Mouse (Mus musculus) embryonic facial prominence, embryonic 12.5 days (tissue): ENCODE results near the gene Nxn. TPM values are rescaled to one million over a fixed set of nuclear protein-coding genes. Genes with fewer than 3 reads are reported as not detected.
"Not testable (repeated sequence)": the region's sequence is repeated elsewhere in the genome, so short reads cannot be mapped to it uniquely, and the experiment has no call there.

Source experiments
- ATAC-seq: fragments of 200-750 bp; cut with Nextera tagmentation; 2 replicates; pipeline ENCODE4 v1.8.0; 2017; ENCODE audit not compliant: insufficient number of reproducible peaks, insufficient read depth, low FRiP score, low TSS enrichment
- H3K27ac ChIP-seq: fragments of 300-500 bp; sonication (generic); 2 replicates; pipeline ENCODE4 v1.5.1; 2016; ENCODE audit warnings: mild to moderate bottlenecking
- H3K27me3 ChIP-seq: fragments of 300-500 bp; sonication (generic); 2 replicates; pipeline ENCODE4 v1.6.1; 2016; ENCODE audit warnings: mild to moderate bottlenecking, moderate library complexity
- H3K36me3 ChIP-seq: fragments of 300-500 bp; sonication (generic); 2 replicates; pipeline ENCODE4 v1.6.1; 2016; ENCODE audit warnings: mild to moderate bottlenecking
- H3K4me1 ChIP-seq: fragments of 300-500 bp; sonication (generic); 2 replicates; pipeline ENCODE4 v1.6.1; 2016
- H3K4me2 ChIP-seq: fragments of 300-500 bp; sonication (generic); replicated peaks from 2 replicates; pipeline ENCODE4 v1.6.1; 2016; ENCODE audit warnings: mild to moderate bottlenecking, moderate library complexity
- H3K4me3 ChIP-seq: fragments of 300-500 bp; sonication (generic); 2 replicates; pipeline ENCODE4 v1.5.1; 2016; ENCODE audit warnings: mild to moderate bottlenecking
- H3K9ac ChIP-seq: fragments of 300-500 bp; sonication (generic); 2 replicates; pipeline ENCODE4 v1.6.1; 2016; ENCODE audit warnings: mild to moderate bottlenecking, moderate library complexity
- H3K9me3 ChIP-seq: fragments of 300-500 bp; sonication (generic); 2 replicates; pipeline ENCODE4 v1.6.1; 2016; ENCODE audit warnings: mild to moderate bottlenecking, moderate library complexity
- WGBS: fragments of 180-500 bp; shearing (Covaris S2); methylation state at CpG from one replicate; pipeline ENCODE4 v1.1.7; 2016; 5-methylcytosine and 5-hydroxymethylcytosine counted together
- polyA plus RNA-seq: library from polyadenylated mRNA; unstranded; fragments of >200 nt; fragmentation: Nextera tagmentation; extraction: Ambion mirVana; gene quantifications from 2 replicates; pipeline ENCODE4 v1.2.1, GENCODE M21; 2016

Nxn gene
- polyA plus RNA-seq, 1 experiment from 2014 or later = 77.9 TPM

GRCm38 (mm10) chr11:76217390-76217800 is 181.5 kb downstream of the Nxn start, which contains the start of the genes Dbil5 and Gemin4:
TSS of gene Dbil5 (plus strand) at chr11:76217608.
TSS of gene Gemin4 (minus strand) at chr11:76217664.
- Histone ChIP-seq H3K9me3 (no peaks in the 10 kb centered on the region), H3K4me2 (peak within 1 kb of the TSS; percentile 53), H3K9ac (peak within 1 kb of the TSS; percentile 90), H3K27ac (peak within 1 kb of the TSS; percentile 95), H3K4me1 (no peaks in the 10 kb centered on the region; the same call in 1 of the 2 replicates), H3K4me3 (peak within 1 kb of the TSS; percentile 78), H3K27me3 (no peaks in the 10 kb centered on the region), H3K36me3 (peaks cover 41% of the 10 kb centered on the region)
- under 1% methylated on average over 35 of the region's 35 CpGs for WGBS
- ATAC-seq = peak; percentile 96

DNA sequence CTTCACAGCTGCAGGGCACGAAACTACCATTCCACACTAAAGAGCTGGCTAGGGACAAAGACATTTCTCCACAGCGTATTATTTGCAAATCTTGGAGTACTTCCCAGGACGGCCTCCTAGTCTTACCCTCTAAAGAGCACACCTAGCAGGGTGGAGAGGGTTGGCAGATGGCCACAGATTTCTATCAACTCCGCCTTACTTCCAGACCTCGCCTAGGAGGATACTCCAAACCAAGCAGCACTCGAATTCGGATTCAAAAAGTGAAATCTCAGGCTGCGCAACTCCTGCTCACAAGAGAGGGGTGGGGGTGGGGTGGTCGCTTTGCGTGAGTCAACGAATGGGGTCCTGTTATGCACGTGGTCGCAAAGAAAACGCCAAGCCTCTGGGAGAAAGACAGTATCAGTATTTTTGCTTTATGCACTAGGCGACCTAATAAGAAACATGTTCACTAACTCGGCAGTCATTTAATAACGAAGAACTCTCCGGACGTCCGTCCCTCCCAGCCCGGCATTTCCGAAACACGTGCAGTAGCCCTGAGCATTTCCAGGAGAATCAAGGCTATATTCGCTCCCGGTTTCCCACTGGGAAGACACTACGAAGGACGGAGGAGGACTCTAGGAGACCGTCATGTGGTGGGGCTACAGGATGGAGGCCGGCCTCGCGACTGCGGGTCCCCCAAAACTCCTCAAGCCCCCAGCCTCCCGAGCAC is 182.1 kb downstream of the Nxn start:
- no peak; the same call in 1 of the 2 replicates for ATAC-seq
- Histone ChIP-seq H3K4me1 (no peaks in the 10 kb centered on the region; the same call in 1 of the 2 replicates), H3K9me3 (no peaks in the 10 kb centered on the region), H3K27me3 (no peaks in the 10 kb centered on the region), H3K4me2 (peak overlapping the region; percentile 53), H3K27ac (peak overlapping the region; percentile 95), H3K4me3 (peak overlapping the region; percentile 78), H3K36me3 (peaks cover 41% of the 10 kb centered on the region), H3K9ac (peak overlapping the region; percentile 90)
- 3% methylated on average over 33 of the region's 33 CpGs for WGBS

- WGBS = 91% methylated on average over 5 of the region's 5 CpGs
- H3K4me2 ChIP-seq = peak overlapping the region; percentile 53
- peaks cover 37% of the 10 kb centered on the region for H3K36me3 ChIP-seq
- H3K27ac ChIP-seq = peak overlapping the region; percentile 95; the same call in 1 of the 2 replicates
- no peak for ATAC-seq
- no peaks in the 10 kb centered on the region for H3K27me3 ChIP-seq
- H3K9me3 ChIP-seq = no peaks in the 10 kb centered on the region
- peak overlapping the region; percentile 78 for H3K4me3 ChIP-seq
- H3K9ac ChIP-seq = no peak overlapping the region
- H3K4me1 ChIP-seq = no peaks in the 10 kb centered on the region; the same call in 1 of the 2 replicates
These were observed 182.8 kb downstream of the Nxn start for GRCm38 (mm10) chr11:76216049-76216540.

DNA sequence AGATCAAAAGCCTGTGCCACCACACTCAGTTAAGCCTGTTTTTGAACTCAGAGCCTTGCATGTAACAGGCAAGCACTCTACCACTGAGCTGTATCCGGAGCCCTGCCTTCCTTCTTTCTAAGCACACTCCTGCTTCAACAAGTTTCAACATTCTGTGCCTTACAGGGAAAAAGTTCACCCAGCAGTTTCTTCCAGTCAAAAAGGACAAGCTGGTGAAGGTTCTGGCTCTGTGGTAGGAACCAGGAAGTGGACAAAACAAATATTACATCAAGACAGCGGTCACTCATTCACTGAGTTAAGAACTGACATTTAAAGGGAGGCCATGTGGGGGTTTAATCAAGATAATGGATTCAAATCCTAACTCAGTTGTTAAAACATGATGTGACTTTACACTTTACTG is 183.9 kb downstream of the Nxn start:
- H3K36me3 ChIP-seq = peaks cover 42% of the 10 kb centered on the region
- no peak for ATAC-seq
- 95% methylated on average over 2 of the region's 2 CpGs for WGBS

DNA sequence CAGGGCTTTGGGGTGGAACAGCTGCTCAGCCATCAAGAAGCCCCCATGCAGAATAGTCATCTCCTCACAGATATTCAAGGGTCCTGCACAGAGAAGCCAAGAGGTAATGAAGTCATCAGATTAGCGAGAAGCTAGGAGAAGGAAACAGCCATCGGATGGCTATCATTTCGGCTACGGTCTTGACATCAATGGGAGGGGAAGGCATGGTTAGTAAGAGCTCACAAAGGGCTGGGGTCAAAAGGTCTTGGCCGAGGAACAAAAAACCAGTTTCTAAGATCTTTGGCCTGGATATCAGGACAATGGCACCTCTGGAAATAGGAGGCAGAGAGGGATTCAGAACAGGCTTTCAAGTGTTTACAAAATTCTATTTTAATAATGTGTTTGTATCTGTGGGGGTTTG is 185.1 kb downstream of the Nxn start:
- no peak overlapping the region for H3K4me2 ChIP-seq
- no peaks in the 10 kb centered on the region for H3K27me3 ChIP-seq
- H3K9ac ChIP-seq = no peak overlapping the region
- H3K27ac ChIP-seq = no peak overlapping the region
- WGBS = 70% methylated on average over 5 of the region's 5 CpGs
- H3K4me1 ChIP-seq = no peaks in the 10 kb centered on the region; the same call in 1 of the 2 replicates
- no peak for ATAC-seq
- peaks cover 44% of the 10 kb centered on the region for H3K36me3 ChIP-seq
- no peaks in the 10 kb centered on the region for H3K9me3 ChIP-seq
- H3K4me3 ChIP-seq = no peak overlapping the region

More for the DNA sequence above, 183.9 kb downstream of the Nxn start:
- Histone ChIP-seq H3K27ac (no peak overlapping the region), H3K9ac (no peak overlapping the region), H3K27me3 (no peaks in the 10 kb centered on the region), H3K4me1 (no peaks in the 10 kb centered on the region; the same call in 1 of the 2 replicates), H3K9me3 (no peaks in the 10 kb centered on the region), H3K4me2 (no peak overlapping the region), H3K4me3 (no peak overlapping the region)

DNA sequence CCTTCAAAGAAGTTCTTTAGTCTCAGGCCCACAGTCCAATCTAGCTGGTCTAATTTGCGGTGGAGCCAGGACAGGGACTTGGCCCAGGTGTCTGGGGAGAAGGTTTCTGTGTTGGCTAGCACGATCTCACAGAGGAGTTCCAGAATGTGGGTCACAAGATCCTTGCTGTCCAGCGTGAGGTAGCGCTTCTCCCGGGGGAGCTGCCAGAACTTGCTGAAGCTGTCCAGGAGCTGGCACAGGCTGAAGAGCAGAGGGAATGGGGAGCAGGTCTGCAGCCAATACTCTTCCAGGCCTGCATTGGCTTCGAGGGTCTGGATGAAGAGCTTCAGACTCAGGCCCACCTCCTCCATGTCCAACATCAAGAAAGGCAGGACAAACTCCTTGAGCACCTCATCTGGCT is 187.3 kb downstream of the Nxn start:
- not testable (repeated sequence) for H3K27me3 ChIP-seq, H3K4me2 ChIP-seq, H3K27ac ChIP-seq, H3K9ac ChIP-seq, H3K9me3 ChIP-seq, ATAC-seq, H3K4me3 ChIP-seq, H3K4me1 ChIP-seq
- WGBS = 92% methylated on average over 5 of the region's 6 CpGs
- H3K36me3 ChIP-seq = peaks cover 61% of the 10 kb centered on the region

DNA sequence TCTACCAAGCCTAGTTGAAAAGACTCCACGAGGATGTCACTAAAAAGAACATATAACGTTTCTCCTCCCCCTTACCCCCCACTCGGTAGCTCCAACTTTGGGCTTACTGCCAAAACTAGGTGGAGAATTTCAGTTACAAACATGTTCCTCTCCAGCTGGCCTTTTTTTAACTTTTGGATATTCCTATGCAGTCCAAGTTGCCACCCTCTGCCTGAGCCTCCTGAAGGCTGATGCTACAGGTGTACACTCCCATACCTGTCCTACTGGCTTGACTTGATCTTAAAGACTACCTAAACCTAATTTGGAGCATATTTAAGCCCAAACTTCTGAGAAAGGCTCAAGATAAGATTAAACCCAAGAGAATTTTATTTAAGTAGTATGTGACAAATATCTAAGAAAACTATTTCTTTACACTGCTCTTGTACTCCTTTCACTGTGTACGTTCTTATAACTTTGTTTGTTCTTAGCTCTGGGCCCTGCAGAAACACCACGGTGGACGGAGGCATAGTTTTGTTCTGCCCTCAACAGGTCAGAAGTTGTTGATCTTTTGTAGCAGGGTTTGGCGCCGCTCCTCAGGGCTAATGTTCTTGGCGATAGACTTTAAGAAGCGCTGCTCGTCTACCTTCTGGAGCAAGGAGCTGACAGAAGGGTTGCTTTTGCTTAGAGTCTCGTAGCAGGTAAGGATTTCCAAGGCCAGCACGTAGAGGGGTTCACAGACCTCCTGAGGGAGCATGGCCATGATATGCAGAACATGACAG is 188.5 kb downstream of the Nxn start:
- ATAC-seq = no peak
- WGBS = 89% methylated on average over 13 of the region's 13 CpGs
- H3K27ac ChIP-seq = no peak overlapping the region
- H3K27me3 ChIP-seq = no peaks in the 10 kb centered on the region
- H3K4me2 ChIP-seq = no peak overlapping the region
- H3K4me3 ChIP-seq = no peak overlapping the region
- no peak overlapping the region for H3K9ac ChIP-seq
- no peaks in the 10 kb centered on the region for H3K4me1 ChIP-seq
- H3K36me3 ChIP-seq = peaks cover 68% of the 10 kb centered on the region
- H3K9me3 ChIP-seq = no peaks in the 10 kb centered on the region

Other genes with a start within 250 kb of the Nxn start
- gene Vps53, start 219.5 kb downstream of the Nxn start, polyA plus RNA-seq = 44.1 and 45.9 TPM in 2 replicates
- gene Fam57a, start 219.5 kb downstream of the Nxn start, polyA plus RNA-seq = 26.8 and 27.5 TPM in 2 replicates
- 0.72 and 0.87 TPM in 2 replicates for gene Dbil5, start 181.5 kb downstream of the Nxn start, polyA plus RNA-seq
- 34.5 TPM in 2 replicates for gene Gemin4, start 181.5 kb downstream of the Nxn start, polyA plus RNA-seq
- gene Mrm3, start 155.4 kb downstream of the Nxn start, polyA plus RNA-seq = 26.3 and 27.6 TPM in 2 replicates
- gene Glod4, start 155.4 kb downstream of the Nxn start, polyA plus RNA-seq = 121 and 126 TPM in 2 replicates
- gene Timm22, start 7.8 kb upstream of the Nxn start, polyA plus RNA-seq = 142 TPM in 2 replicates
- 46.7 and 48.6 TPM in 2 replicates for gene Abr, start 223.2 kb upstream of the Nxn start, polyA plus RNA-seq